Mouse (Mus musculus) frontal cortex, postnatal 10 days (tissue): ENCODE results near the gene Figla.
"Not testable (repeated sequence)": the region's sequence is repeated elsewhere in the genome, so short reads cannot be mapped to it uniquely, and the experiment has no call there.

Experiments used
- DNase-seq, 2 experiments: peaks; one replicate each; pipeline ENCODE4 v3.0.0; 2022; ENCODE audit warnings: low spot score in 2 of 2, mixed read lengths in 1 of 2

The Figla gene

GRCm38 (mm10) chr6:86015871-86016270, at the start of gene Figla:
Gene Figla, plus strand, starts transcription at chr6:86016171.
- no peak for DNase-seq

DNA sequence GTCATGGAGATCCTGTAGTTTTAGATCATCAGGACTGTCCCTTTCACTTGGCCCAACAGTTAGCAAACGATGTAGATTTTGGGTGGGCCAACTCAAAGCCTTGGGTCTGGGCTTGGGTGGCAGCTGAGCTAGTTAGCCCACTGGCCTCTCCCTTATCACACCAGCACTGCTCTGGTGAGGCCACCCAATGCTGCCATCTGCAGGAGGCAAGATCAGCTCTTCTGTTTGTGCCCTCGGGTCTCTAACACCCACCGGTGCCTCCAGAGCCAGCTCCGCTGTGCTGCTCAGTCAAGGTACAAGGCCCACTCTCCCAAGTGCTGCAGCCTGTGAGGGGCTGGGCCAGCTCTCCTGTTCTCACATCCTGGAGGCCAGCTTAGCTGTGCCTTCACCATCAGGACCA, 49.3 kb upstream of the Figla start:
- no peak for DNase-seq

- DNase-seq: no peak
Observed at GRCm38 (mm10) chr6:85969889-85970288, 46.1 kb upstream of the Figla start.

DNA sequence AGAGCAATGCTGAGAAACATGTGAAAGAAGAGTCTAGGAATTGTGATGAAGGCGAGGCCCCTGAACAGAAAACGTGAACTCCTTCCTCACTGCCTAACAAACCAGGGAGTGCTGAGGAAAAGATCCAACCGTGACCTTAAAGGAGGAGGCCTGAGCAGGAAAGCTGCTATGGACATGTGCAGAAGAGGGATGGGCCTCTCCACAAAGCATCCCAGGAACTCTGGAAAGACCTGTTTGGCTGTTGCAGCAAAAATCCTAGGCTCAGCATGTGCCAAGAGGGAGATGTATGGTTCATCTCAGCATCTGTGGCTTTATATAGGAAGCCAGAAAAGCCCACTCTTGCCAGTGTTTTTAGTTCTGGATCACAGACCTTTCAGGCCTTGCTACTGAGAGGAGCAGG, 43.3 kb upstream of the Figla start:
- no peak for DNase-seq

GRCm38 (mm10) chr6:85973336-85973735, 42.6 kb upstream of the Figla start:
- DNase-seq: no peak

- no peak for DNase-seq
Observed at GRCm38 (mm10) chr6:85974941-85975617, 40.9 kb upstream of the Figla start.

- DNase-seq: no peak
Observed at GRCm38 (mm10) chr6:85975761-85976160, 40.2 kb upstream of the Figla start.

- no peak for DNase-seq
Observed at GRCm38 (mm10) chr6:85976242-85976641, 39.7 kb upstream of the Figla start.

GRCm38 (mm10) chr6:85978736-85979135, 37.2 kb upstream of the Figla start:
- not testable (repeated sequence) for DNase-seq

GRCm38 (mm10) chr6:85984351-85984750, 31.6 kb upstream of the Figla start:
- DNase-seq: no peak

DNA sequence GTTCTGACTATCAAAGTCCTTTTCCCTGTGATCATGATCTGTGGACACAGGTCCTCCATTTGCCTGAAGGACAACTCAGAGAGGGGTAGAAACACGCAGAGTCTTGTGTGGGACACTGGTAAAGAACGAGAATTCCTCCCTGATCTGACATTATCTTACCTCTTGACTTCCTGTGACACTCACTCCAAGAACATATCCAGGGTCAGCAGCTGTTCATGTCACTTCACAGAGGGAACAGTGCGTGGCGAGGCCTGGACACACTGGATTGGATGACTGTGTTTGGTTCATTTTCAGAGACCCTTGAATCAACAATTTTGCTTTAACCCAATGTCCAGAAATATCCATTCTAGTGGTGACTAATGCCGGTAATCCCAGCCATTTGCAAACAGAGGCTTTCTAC, 26.4 kb upstream of the Figla start:
- DNase-seq: not testable (repeated sequence)

DNA sequence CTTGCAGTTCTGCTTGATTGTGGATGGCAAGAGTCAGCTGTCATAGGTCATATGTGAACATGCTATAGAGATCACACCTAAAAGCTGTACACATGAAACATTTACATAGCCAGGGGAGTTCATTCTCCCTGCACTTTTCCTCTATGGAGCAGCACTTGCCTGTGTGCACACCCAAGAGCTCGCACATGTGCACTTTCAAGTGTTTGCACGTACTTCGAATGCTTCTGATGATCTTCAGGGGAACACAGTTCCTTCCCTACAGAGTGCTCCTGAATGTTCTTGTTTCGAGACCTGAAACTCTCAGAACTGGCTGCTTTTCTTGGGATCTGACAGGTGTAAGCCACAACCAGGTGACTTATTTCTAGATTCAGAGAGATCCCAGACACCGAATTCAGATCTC, 25.2 kb upstream of the Figla start:
- DNase-seq: not testable (repeated sequence)

DNA sequence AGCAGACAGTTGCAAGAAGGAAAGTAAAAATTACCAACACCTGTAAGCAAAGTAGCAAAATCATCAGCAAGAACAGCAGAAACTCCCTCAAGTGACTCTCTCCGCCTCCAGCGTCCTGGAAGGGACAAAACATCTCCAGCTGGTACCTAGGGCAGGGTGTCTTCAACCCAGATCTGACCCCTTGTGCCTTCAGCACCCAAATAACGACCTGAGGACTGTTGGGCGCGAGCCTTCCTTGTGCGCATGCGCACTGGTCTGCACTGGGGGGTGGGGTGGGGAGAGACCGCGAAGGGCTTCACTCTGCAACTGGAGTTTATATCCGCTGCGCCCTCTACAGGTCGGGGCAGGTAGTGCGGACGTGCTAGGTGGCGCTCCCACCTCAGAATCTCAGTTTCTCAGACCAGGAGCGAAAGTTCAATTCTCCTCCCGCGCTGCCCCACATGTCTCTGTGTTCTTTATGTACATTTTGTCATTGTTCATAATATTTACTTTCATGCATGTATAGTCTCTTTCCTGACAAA, 12.5 kb upstream of the Figla start:
- DNase-seq: no peak

DNA sequence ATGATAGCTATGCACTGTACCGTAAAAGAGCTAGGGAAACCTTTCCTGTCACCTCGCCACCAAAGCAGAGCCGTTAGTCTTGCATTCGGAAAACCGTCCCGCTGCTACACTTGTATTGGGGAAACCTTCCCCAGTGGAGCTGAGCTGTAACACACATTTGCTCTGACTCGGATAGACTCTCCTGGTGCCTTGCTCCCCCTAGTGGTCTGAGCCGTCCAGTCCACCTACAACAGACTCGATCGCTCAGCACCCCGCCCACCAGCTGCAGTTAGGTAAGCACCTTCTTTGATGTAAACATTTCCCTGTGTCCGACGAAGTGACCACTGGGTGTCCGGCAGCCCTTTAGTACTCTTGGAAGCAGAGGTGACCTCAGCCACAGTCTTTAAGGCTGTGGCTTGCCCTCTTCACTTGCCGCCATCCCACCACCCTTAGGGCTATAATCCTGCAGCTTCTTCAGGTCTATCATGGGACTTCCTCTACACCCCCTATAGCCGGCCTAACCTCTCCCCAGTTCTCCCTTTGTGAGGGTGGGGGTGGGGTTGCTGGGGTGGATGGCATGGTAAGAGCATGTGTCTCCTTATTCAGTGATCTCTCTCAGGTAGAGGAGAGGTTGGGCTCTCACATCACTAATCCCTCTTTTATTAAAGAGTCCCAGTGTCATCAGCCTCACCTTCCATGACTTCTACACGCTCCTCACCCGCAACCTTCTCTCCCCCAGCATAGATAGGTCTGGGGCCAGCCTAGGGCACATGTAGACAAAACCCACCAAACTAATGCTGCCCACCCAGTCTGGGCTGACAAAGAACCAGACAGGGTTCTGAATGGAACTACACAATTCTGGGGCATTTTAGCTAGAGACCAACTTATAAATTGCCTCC, 11.5 kb upstream of the Figla start:
- peak; percentile 50 to 65 for DNase-seq

DNA sequence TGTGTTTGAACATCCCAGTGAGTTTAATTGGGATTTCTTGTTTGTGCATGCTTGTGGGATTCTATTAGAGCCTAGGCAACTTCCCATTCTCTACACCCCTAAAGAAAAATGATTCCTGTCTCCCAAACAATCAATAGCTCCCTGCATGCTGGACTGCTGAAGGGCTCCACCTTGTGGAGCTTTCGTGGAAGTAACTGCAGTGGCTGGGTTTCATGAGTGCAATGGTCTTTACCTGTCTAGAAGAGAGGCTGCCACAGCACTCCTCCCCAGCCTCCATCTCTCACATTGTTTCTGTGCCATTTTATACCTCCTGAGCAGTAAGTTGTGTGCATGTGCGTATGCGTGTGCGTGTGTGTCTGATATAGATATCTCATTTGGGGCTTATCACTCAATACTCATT, 6.0 kb upstream of the Figla start:
- peak in 1 of 2 experiments; percentile 44 for DNase-seq

DNA sequence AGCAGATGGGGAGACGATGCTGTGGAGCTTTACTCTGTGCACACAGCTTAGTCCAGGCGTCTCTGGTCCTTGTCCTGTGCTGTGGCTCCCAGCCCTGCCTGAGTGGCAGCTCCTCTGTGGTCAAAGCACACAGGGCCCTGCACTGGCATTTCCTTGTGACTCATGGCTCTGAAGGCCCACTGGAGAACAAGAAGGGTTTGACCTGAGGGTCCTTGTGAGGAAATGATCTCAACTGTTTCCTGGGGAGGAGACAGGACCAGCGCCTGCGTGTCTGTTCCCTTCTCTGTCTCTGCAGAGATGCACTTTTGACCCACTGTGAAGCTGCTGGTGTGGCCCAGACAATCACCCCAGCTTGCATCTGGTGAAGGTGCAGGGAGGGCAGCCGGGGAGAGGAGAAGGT, 1.2 kb upstream of the Figla start:
- not testable (repeated sequence) for DNase-seq

DNA sequence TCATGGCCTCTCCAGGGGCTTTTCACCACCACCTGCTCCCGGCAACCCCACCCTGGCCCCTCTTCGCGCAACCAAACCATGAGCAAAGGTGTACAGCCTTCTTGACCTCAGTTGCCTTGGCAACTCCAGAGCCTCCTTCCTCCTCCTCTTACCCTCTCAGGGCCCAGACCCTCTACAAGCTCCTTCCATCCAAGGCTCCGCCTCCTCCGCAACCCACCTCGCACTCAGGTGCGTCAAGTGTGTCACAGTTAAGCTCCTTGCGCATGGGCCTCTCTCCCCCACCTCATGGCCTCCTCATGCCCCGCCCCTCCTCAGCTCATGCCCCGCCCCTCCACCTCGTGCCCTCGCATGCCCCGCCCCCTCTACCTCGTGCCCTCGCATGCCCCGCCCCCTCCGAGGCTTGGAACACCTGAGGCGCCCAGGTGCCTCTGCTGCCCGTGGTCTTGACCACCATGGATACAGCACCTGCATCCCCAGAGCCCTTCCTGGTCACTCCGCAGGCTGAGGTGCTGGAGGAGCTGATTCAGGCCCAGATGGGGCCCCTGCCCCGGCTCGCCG, 901 bp downstream of the Figla start:
- no peak for DNase-seq

DNA sequence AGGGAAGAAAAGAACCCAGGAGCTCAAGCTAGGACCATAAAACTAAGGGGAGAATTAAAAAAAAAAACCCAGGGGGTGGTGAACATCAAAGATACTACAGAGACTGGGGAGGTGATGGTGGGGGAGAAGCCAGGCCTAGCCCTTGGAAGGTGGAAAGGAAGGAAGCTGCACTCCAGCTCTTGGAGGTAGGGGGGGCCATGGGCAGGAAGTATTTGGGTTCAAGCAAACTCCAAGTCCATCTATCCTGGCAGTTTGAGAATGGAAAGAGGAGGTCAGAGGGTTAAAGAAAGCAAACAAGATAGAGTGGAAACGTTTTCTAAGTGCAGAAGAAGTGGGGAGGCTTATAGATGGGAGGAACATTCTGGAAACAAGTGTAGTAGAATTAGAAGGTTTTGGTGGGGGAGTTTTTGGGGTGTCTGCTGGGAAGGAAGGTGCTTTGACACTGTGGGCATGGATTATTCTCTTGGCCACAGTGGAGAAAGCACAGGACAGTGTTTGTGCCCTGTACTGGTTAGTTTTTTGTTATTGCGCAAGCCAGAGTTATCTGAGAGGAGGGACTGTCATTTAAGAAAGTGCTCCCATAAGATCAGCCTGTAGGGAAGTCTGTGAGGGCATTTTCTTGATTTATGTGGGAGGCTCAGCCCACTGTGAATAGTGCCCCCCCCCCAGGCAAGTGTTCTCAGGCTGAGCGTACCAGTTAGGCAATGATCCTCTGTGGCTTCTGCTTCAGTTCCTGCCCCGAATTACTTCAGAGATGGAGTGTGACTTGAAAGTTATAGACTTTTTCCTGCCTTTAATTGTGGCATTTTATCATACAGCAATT, 3.7 kb downstream of the Figla start:
- no peak for DNase-seq

GRCm38 (mm10) chr6:86020948-86021347, 5.0 kb downstream of the Figla start:
- no peak for DNase-seq

- no peak for DNase-seq
Observed at GRCm38 (mm10) chr6:86026632-86027292, 10.8 kb downstream of the Figla start.

GRCm38 (mm10) chr6:86028150-86028549, 12.2 kb downstream of the Figla start:
- DNase-seq: no peak
